Mouse (Mus musculus) intestine, postnatal 0 days (tissue): ENCODE results near the gene Ccin. TPM values are rescaled to one million over a fixed set of nuclear protein-coding genes. Genes with fewer than 3 reads are reported as not detected.
A peak's percentile ranks its signal among the peaks of the same experiment; 100 is the strongest.

Source experiments
- ATAC-seq: fragments of 200-750 bp; cut with Nextera tagmentation; 2 replicates; pipeline ENCODE4 v1.8.0; 2017; ENCODE audit warnings: mild to moderate bottlenecking, moderate TSS enrichment, moderate library complexity
- H3K27ac ChIP-seq: fragments of 300-500 bp; sonication (generic); 2 replicates; pipeline ENCODE4 v1.5.1; 2014; ENCODE audit warnings: mild to moderate bottlenecking, low read depth, low read length, moderate library complexity
- H3K27me3 ChIP-seq: fragments of 300-500 bp; sonication (generic); replicated peaks from 2 replicates; pipeline ENCODE4 v1.6.1; 2014; ENCODE audit warnings: low read length, mixed read lengths; ENCODE audit not compliant: control insufficient read depth, insufficient read depth
- H3K36me3 ChIP-seq: fragments of 300-500 bp; sonication (generic); 2 replicates; pipeline ENCODE4 v1.6.1; 2014; ENCODE audit warnings: mild to moderate bottlenecking, moderate library complexity; ENCODE audit not compliant: control insufficient read depth, insufficient read depth
- H3K4me1 ChIP-seq: fragments of 300-500 bp; sonication (generic); replicated peaks from 2 replicates; pipeline ENCODE4 v1.6.1; 2014; ENCODE audit warnings: antibody characterized with exemption, low read length, mixed read lengths; ENCODE audit not compliant: control insufficient read depth, insufficient read depth
- H3K4me2 ChIP-seq: fragments of 300-500 bp; sonication (generic); replicated peaks from 2 replicates; pipeline ENCODE4 v1.6.1; 2014; ENCODE audit warnings: low read depth, mild to moderate bottlenecking, moderate library complexity
- H3K4me3 ChIP-seq: fragments of 300-500 bp; sonication (generic); 2 replicates; pipeline ENCODE4 v1.5.1; 2014; ENCODE audit warnings: low read depth, low read length
- H3K9ac ChIP-seq: fragments of 300-500 bp; sonication (generic); 2 replicates; pipeline ENCODE4 v1.6.1; 2014; ENCODE audit warnings: mild to moderate bottlenecking, low read depth, low read length
- H3K9me3 ChIP-seq: fragments of 300-500 bp; sonication (generic); 2 replicates; pipeline ENCODE4 v1.6.1; 2016; ENCODE audit warnings: mixed run types; ENCODE audit not compliant: control insufficient read depth
- CTCF ChIP-seq: sonication (generic); IDR thresholded peaks from 2 replicates; pipeline ENCODE4 v1.5.1; 2016; ENCODE audit warnings: low read depth, mild to moderate bottlenecking, control low read depth, antibody characterized with exemption, moderate library complexity
- WGBS: fragments of 180-500 bp; shearing (Covaris S2); extraction: QIAGEN DNeasy Blood & Tissue Kit; methylation state at CpG from one replicate; pipeline ENCODE4 v1.1.7; 2014; 5-methylcytosine and 5-hydroxymethylcytosine counted together
- polyA plus RNA-seq: library from polyadenylated mRNA; unstranded; fragments of >200 nt; fragmentation: Nextera tagmentation; extraction: Ambion mirVana; gene quantifications from 2 replicates; pipeline ENCODE4 v1.2.1, GENCODE M21; 2015

The Ccin gene
- polyA plus RNA-seq, 1 experiment from 2014 or later, result not detected

DNA sequence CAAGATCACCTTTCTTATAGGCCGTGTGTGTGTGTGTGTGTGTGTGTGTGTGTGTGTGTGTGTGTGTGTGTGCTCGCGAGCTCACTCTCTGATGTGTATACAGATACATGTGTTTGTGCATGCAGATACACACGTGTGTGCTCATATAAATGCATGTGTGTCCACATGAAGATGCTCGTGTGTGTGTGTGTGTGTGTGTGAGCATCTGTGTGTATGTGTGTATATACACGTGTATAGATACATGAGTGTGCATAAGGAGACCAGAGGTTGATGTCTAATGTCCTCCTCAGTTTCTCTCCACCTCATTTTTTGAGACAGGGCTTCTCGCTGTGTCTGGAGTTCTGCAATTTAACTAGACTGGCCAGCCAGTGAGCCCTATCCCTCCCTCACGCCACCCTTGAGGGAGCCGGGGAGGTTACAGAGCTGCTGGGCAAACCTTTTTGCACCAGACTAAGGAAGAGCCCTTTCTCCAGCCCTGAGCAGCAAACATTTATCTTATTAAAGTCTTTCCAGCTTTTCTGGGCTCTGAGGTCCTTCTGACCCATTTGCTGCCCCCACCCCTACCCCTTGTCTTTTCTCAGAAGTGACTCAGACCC, 11.6 kb upstream of the Ccin start:
- ATAC-seq, result no peak; the same call in 1 of the 2 replicates
- Histone ChIP-seq H3K36me3 (no peaks in the 10 kb centered on the region), H3K4me1 (0 out of 2 replicates have a peak, but pooled peaks cover 3% of the 10 kb centered on the region), H3K9ac (no peak overlapping the region), H3K27me3 (no peaks in the 10 kb centered on the region), H3K27ac (peak overlapping the region; percentile 35; the same call in 1 of the 2 replicates), H3K4me3 (no peak overlapping the region), H3K4me2 (no peak overlapping the region), H3K9me3 (no peaks in the 10 kb centered on the region)
- no peak for TF ChIP-seq CTCF
- WGBS, result 72% methylated on average over 9 of the region's 9 CpGs

DNA sequence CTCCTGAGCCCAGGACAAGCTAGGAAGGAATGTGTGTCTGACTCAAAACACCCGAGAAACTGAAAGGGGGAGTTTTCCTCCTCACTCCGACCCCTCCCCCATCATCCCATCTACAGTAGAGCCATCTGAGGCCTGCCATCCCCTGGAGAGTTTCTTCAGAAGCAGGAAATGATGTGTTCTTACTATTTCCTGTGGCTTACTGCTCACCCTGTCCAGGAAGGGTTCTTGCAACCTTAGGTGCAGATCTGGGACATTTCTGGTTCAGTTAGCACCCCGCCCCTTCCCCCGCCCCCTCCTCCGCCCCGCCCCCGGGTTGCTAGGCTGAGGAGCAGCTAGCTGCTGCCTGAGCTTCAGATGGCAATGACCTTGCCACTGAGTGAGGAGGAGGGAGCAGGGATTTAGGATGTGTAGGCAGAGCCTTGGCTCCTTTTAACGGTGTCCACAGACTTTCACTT, 11.1 kb upstream of the Ccin start:
- Histone ChIP-seq H3K36me3 (no peaks in the 10 kb centered on the region), H3K9ac (no peak overlapping the region), H3K4me1 (0 out of 2 replicates have a peak, but pooled peaks cover 3% of the 10 kb centered on the region), H3K27me3 (no peaks in the 10 kb centered on the region), H3K9me3 (no peaks in the 10 kb centered on the region), H3K4me2 (no peak overlapping the region), H3K27ac (peak overlapping the region; percentile 35; the same call in 1 of the 2 replicates), H3K4me3 (no peak overlapping the region)
- peak; percentile 54 for ATAC-seq
- no peak for TF ChIP-seq CTCF
- 4% methylated on average over 8 of the region's 8 CpGs for WGBS

DNA sequence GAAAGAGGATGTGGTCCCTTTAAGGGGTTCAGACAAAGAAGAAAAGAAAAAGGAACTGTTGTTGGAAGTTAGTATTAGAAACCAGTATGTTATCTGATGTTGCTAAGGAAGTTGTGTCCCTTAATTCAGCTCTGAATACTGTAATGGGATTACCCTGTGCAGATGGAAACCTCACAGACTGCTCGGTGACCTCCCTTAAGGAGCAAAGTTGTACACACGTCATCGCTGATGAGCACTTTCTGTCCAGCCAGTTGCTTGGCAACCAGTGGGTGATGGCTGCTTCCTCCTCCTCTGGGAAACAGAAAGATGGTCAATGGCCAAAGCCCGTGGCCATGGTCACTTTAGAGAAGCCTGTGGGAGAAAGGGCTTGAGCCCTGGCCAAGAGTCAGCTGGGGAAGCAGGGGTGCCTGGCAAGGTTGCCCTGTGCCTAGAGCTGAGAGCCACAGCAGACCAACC, 9.7 kb upstream of the Ccin start:
- Histone ChIP-seq H3K9ac (no peak overlapping the region), H3K4me2 (no peak overlapping the region), H3K4me3 (no peak overlapping the region), H3K27ac (no peak overlapping the region), H3K9me3 (no peaks in the 10 kb centered on the region), H3K4me1 (peaks cover 3% of the 10 kb centered on the region; the same call in 1 of the 2 replicates), H3K27me3 (no peaks in the 10 kb centered on the region), H3K36me3 (no peaks in the 10 kb centered on the region)
- WGBS, result 39% methylated on average over 4 of the region's 4 CpGs
- no peak for ATAC-seq
- no peak for TF ChIP-seq CTCF

DNA sequence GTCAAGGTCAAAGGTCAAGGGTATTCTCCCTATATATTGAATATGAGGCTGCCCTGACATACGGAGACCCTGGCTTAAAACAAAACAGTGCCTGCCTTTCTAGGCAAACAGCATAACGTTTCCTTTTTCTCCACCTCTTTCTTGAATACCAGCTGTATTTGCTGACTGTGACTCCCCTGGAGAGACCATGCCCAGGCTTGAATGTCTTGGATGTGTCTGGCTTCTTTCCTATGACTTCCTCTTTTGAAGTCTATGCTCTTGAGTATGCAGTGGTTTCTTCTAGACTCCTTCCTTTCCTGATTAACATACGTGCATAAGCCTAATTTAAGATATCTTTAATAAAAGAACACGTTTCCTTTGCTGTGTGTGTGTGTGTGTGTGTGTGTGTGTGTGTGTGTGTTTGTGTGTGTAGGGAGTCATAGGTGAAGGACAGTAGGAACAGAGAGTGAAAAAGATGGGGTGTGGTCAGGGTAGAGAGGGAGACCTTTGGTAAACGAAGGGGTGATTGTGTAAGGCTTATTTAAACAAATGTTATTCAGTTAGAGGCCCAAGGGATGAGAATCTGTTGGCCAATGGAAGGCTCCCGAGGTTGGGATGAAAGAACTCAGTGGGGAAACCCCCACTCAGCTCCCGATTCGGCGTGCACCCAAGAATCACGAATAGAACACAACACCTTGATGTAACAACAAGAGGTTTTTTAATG, 8.2 kb upstream of the Ccin start:
- Histone ChIP-seq H3K27me3 (no peaks in the 10 kb centered on the region), H3K4me1 (peaks cover 3% of the 10 kb centered on the region; the same call in 1 of the 2 replicates), H3K4me3 (no peak overlapping the region), H3K27ac (no peak overlapping the region), H3K9me3 (no peaks in the 10 kb centered on the region), H3K9ac (no peak overlapping the region), H3K4me2 (no peak overlapping the region), H3K36me3 (no peaks in the 10 kb centered on the region)
- TF ChIP-seq CTCF, result no peak
- no peak for ATAC-seq
- WGBS, result 54% methylated on average over 10 of the region's 10 CpGs

DNA sequence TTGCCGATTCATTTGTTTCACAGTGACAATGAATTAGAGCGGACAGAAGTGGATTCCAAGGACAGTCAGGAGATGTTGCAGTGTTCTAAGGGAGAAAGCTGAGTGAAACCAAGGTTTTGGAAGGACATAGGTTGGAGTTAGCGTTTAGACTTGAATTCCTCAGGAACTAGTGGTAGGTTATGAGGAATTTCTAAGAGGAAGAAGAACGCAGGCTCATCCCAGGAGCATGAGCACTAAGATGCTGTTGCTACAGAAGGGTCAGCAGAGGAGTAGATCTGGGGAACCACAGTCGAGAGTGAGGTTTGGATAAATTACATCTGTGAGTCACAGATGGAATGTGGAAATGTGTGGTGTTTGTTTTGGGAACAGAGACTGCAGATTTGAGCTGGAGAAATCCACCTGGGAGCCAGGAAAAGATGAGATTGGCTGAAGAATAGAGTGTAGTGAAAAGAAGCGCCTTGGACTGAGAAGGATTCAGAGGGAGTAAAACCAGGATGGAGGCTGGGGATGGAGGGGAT, 7.0 kb upstream of the Ccin start:
- H3K9ac ChIP-seq, result no peak overlapping the region
- no peak overlapping the region for H3K4me2 ChIP-seq
- no peak for ATAC-seq
- no peaks in the 10 kb centered on the region for H3K9me3 ChIP-seq
- no peak for TF ChIP-seq CTCF
- H3K27me3 ChIP-seq, result no peaks in the 10 kb centered on the region
- peaks cover 3% of the 10 kb centered on the region; the same call in 1 of the 2 replicates for H3K4me1 ChIP-seq
- 78% methylated on average over 6 of the region's 6 CpGs for WGBS
- no peak overlapping the region for H3K4me3 ChIP-seq
- H3K36me3 ChIP-seq, result no peaks in the 10 kb centered on the region
- no peak overlapping the region for H3K27ac ChIP-seq
